Mouse (Mus musculus) bone marrow, adult 2 months (tissue): ENCODE measurements around the gene Pycr2. TPM values are rescaled to one million over a fixed set of nuclear protein-coding genes. Genes with fewer than 3 reads are reported as not detected.

Experiments used
- H3K27ac ChIP-seq: fragments of 200-500 bp; 2 replicates; pipeline ENCODE4 v1.5.1; 2012; ENCODE audit warnings: low read depth, mild to moderate bottlenecking, control low read depth, inconsistent platforms, low read length; ENCODE audit not compliant: control insufficient read depth, poor library complexity, insufficient read depth
- H3K4me1 ChIP-seq: fragments of 200-500 bp; 2 replicates; pipeline ENCODE4 v1.6.1; 2011; ENCODE audit warnings: low read length; ENCODE audit not compliant: control insufficient read depth, insufficient read depth
- H3K4me3 ChIP-seq: fragments of 200-500 bp; replicated peaks from 2 replicates; pipeline ENCODE3; 2011; ENCODE audit warnings: mild to moderate bottlenecking, low read depth, low read length, control low read depth; ENCODE audit not compliant: control insufficient read depth
- CTCF ChIP-seq: fragments of 200-500 bp; IDR thresholded peaks from 2 replicates; pipeline ENCODE4 v1.5.1; 2011; ENCODE audit warnings: low read length, control low read depth; ENCODE audit not compliant: control insufficient read depth, insufficient read depth
- POLR2A ChIP-seq: fragments of 200-500 bp; IDR thresholded peaks from 2 replicates; pipeline ENCODE4 v1.6.1; 2011; ENCODE audit warnings: low read depth, mild to moderate bottlenecking, control low read depth, low read length, borderline replicate concordance; ENCODE audit not compliant: control insufficient read depth
- WGBS: fragments of 180-500 bp; shearing (Covaris S2); methylation state at CpG from one replicate; pipeline ENCODE4 v1.1.7; 2018; 5-methylcytosine and 5-hydroxymethylcytosine counted together
- polyA plus RNA-seq: library from polyadenylated mRNA; stranded (reverse); fragments of >200 nt; gene quantifications from 2 replicates; pipeline ENCODE4 v1.2.4, GENCODE M21; 2011; ENCODE audit warnings: low replicate concordance; ENCODE audit not compliant: missing spikeins, insufficient read depth, insufficient read length

Gene Pycr2
- polyA plus RNA-seq = 32.3 and 48.1 TPM in 2 replicates

DNA sequence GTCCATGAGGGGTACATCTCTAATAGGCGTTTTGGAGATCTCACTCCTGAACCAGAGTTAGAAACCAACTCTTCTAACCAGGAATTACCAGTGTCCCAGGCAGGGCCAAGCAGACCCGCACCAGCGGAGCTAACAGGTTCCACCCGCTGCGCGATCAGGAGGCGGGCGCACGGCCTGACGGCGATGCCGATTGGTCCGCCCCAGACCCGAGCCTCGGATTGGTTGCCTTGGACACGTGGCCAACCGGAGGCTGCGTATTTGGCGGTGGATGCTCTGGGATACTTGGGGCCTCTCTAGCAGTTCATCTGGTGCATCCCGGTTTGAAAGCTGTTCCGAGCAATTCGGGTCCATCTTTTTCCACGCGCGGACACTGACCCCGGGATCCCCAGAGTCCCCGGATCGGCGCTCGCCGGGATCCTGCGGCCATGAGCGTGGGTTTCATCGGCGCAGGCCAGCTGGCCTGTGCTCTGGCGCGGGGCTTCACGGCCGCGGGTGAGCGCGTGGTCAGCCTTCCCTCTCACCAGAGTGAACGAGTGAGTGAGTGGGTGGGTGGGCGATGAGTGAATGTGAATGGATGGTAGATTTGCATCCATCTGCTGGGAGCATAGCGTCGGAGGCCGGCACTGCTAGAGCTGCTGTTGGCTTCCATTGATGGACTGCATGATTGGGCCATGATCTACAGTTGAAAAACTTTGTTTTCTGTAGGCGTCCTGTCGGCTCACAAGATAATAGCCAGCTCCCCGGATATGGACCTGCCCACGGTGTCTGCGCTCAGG lies at the start of gene Pycr2:
Gene Pycr2 (plus strand): TSS at position 255 of the 776 bp plus-strand sequence.
- TF ChIP-seq CTCF (no peak), POLR2A (peak; percentile 91; the same call in 1 of the 2 replicates)
- Histone ChIP-seq H3K4me3 (peak within 1 kb of the TSS; percentile 98), H3K4me1 (no peaks in the 10 kb centered on the region; the same call in 1 of the 2 replicates), H3K27ac (peak within 1 kb of the TSS; percentile 68)
- under 1% methylated on average over 52 of the region's 52 CpGs for WGBS

DNA sequence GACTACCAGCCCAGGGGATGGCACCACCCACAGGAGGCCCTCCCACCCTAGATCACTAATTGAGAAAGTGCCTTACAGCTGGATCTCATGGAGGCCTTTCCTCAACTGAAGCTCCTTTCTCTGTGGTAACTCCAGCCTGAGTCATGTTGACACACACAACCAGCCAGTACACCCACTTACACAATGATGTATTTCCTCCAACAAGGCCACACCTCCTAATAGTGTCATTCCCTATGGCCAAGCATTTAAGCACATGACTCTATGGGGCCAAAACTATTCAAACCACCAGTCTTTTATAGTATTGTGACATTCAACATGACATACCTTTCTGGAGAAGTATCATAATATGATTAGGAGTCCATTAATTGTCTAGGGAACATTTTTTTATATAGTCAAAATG lies 45.3 kb upstream of the Pycr2 start:
- H3K27ac ChIP-seq = peak overlapping the region; percentile 30; the same call in 1 of the 2 replicates
- H3K4me3 ChIP-seq = no peak overlapping the region
- TF ChIP-seq POLR2A (no peak), CTCF (no peak)
- H3K4me1 ChIP-seq = peaks cover 2% of the 10 kb centered on the region; the same call in 1 of the 2 replicates

- 81% methylated on average over 6 of the region's 6 CpGs for WGBS
- no peak overlapping the region for H3K4me3 ChIP-seq
- no peak overlapping the region for H3K27ac ChIP-seq
- TF ChIP-seq POLR2A (no peak), CTCF (no peak)
- peaks cover 2% of the 10 kb centered on the region; the same call in 1 of the 2 replicates for H3K4me1 ChIP-seq
Measured at GRCm38 (mm10) chr1:180860030-180860429, 44.1 kb upstream of the Pycr2 start.

DNA sequence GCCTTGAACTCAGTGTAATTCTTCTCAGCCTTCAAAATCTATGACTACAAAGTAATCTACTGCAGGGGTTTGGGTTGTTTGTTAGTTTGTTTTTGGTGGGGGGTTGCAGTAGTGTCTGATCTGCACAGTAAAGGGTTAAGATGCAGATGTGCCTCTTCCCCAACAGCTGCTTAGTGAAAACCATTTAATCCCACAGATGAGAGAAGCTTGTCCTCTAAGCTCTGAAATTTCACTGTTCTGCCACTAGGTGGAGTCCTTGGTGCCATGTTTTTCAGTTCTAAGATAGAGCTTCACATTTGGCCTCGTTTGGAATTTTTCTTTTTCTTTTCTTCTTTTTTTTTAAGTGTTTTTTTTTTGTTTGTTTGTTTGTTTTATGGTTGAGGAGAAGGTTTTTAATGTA lies 40.5 kb upstream of the Pycr2 start:
- no peak overlapping the region for H3K4me3 ChIP-seq
- 3% methylated on average over 1 of the region's 1 CpGs for WGBS
- H3K4me1 ChIP-seq = peaks cover 2% of the 10 kb centered on the region; the same call in 1 of the 2 replicates
- TF ChIP-seq CTCF (peak; percentile 56), POLR2A (no peak)
- no peak overlapping the region for H3K27ac ChIP-seq

DNA sequence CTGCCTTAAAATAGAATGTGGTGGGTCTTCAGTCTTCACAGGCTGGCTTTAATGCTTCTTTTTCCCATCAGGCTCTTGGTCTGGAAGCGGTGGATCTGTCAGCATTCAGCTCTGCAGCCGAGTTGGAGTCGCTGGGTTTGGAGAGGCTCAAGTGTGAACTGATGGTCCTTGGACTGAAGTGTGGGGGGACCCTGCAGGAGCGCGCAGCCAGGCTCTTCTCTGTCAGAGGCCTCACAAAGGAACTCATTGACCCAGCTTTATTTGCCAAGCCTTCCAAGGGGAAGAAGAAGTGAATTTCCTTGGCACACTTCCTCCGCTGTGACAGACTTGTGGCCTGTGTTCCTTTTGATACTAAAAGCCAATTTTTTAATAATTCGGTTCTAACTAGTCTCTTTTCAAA lies 38.1 kb upstream of the Pycr2 start:
- TF ChIP-seq CTCF = no peak
- TF ChIP-seq POLR2A = no peak
- Histone ChIP-seq H3K27ac (no peak overlapping the region), H3K4me3 (no peak overlapping the region), H3K4me1 (no peaks in the 10 kb centered on the region)
- WGBS = 93% methylated on average over 7 of the region's 7 CpGs

DNA sequence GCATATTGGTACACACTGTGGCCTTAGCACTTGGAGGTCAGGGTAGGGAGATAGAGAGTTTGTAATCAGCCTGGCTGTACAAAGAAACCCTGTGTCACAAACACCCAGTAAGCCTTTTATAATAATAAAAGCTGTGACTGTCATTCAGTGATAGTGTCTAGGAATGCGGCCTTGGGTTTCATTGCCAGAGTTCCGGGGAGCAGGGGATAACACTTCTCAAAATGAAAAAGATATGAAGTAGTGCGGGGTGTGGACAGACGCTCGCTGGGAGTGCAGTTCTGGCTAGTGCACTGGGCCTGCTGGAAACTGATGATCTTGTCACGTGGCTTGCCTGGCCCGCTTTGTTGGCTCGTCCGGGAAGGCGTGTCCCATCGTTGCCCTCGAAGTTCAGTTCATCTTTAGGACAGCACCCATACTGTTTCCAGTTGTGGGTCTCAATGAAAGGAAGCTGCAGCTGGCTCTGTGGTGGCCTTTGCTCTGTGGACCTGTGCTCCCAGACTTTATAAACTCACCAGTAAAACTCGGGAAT lies 33.9 kb upstream of the Pycr2 start:
- TF ChIP-seq POLR2A (no peak), CTCF (no peak)
- Histone ChIP-seq H3K4me1 (no peaks in the 10 kb centered on the region; the same call in 1 of the 2 replicates), H3K4me3 (no peak overlapping the region), H3K27ac (no peak overlapping the region)
- 84% methylated on average over 13 of the region's 13 CpGs for WGBS

DNA sequence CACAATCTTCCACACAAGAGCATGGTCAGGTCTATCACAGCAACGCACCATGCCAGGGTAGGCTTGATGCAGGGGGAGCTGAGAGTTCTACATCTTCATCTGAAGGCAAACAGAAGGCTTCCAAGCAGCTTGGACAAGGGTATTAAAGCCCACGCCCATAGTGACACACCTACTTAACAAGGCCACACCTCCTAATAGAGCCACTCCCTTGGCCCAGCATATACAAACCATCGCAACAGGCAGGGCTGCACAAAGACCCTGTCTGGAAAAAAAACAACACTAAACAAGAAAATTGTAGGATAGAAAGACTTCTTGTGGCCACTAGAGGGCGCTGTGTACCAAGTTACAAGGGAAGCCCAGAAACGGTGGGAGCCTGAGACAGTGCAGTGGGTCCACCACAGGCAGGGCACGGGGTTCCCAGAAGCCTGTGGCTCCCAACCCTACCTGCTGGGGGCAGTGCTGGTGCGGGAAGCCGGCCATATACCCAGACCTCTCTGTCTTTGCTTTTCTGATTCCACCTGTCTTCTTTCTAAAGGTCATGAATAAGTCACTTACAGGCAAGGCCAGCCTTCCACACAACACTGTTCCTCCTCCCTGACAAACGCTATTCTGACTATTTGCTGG lies 30.1 kb upstream of the Pycr2 start:
- no peaks in the 10 kb centered on the region; the same call in 1 of the 2 replicates for H3K4me1 ChIP-seq
- no peak for TF ChIP-seq POLR2A
- TF ChIP-seq CTCF = peak; percentile 81
- no peak overlapping the region for H3K4me3 ChIP-seq
- no peak overlapping the region for H3K27ac ChIP-seq
- WGBS = 21% methylated on average over 9 of the region's 9 CpGs

DNA sequence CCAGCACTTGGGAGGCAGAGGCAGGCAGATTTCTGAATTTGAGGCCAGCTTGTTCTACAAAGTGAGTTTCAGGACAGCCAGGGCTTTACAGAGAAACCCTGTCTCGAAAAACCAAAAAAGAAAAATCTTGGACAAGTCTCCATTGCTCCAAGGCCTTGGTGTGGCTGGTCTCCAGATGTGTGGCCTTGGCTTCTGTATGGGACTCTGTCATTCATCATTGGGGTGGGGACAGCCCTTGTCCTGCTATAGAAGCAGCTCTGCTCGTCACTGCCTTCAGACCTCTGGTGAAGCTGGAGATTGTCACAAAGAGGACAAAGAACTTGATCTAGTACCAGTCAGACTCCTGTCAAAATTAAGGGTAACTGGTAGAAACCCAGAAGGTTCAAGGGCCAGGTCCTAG lies 29.5 kb upstream of the Pycr2 start:
- no peak overlapping the region for H3K27ac ChIP-seq
- H3K4me1 ChIP-seq = no peaks in the 10 kb centered on the region; the same call in 1 of the 2 replicates
- TF ChIP-seq POLR2A (no peak), CTCF (no peak)
- H3K4me3 ChIP-seq = no peak overlapping the region
- WGBS = 76% methylated on average over 2 of the region's 2 CpGs
